Mouse (Mus musculus): ENCODE measurements around the gene Sf1. TPM values are rescaled to one million over a fixed set of nuclear protein-coding genes. Genes with fewer than 3 reads are reported as not detected.
A peak's percentile ranks its signal among the peaks of the same experiment; 100 is the strongest.

Gene Sf1
- total RNA-seq (2014; fragmentation: Nextera tagmentation) (286 and 398 TPM in 2 replicates), total RNA-seq (2017) (253 and 302 TPM in 2 replicates)

- ATAC-seq (replicated peaks; ENCODE audit: low FRiP score, low TSS enrichment, poor library complexity, severe bottlenecking), result peak; percentile 95
Observed at GRCm38 (mm10) chr19:6363411-6364240, at the start of gene Sf1. Sf1 (plus strand) TSS chr19:6363690.

GRCm38 (mm10) chr19:6313796-6314195, 49.7 kb upstream of the Sf1 start:
- no peak for ATAC-seq (replicated peaks; ENCODE audit: low FRiP score, low TSS enrichment, poor library complexity, severe bottlenecking)

GRCm38 (mm10) chr19:6314513-6314912, 49.0 kb upstream of the Sf1 start:
- no peak for ATAC-seq (replicated peaks; ENCODE audit: low FRiP score, low TSS enrichment, poor library complexity, severe bottlenecking)

- ATAC-seq (replicated peaks; ENCODE audit: low FRiP score, low TSS enrichment, poor library complexity, severe bottlenecking), result no peak
Observed at GRCm38 (mm10) chr19:6315573-6315972, 47.9 kb upstream of the Sf1 start.

GRCm38 (mm10) chr19:6318145-6318544, 45.3 kb upstream of the Sf1 start:
- ATAC-seq (replicated peaks; ENCODE audit: low FRiP score, low TSS enrichment, poor library complexity, severe bottlenecking), result no peak

- ATAC-seq (replicated peaks; ENCODE audit: low FRiP score, low TSS enrichment, poor library complexity, severe bottlenecking), result no peak
Observed at GRCm38 (mm10) chr19:6321358-6321757, 42.1 kb upstream of the Sf1 start.

GRCm38 (mm10) chr19:6321786-6322621, 41.5 kb upstream of the Sf1 start:
- ATAC-seq (replicated peaks; ENCODE audit: low FRiP score, low TSS enrichment, poor library complexity, severe bottlenecking), result no peak

- ATAC-seq (replicated peaks; ENCODE audit: low FRiP score, low TSS enrichment, poor library complexity, severe bottlenecking), result no peak
Observed at GRCm38 (mm10) chr19:6324751-6325150, 38.7 kb upstream of the Sf1 start.

- no peak for ATAC-seq (replicated peaks; ENCODE audit: low FRiP score, low TSS enrichment, poor library complexity, severe bottlenecking)
Observed at GRCm38 (mm10) chr19:6331178-6331577, 32.3 kb upstream of the Sf1 start.

- ATAC-seq (replicated peaks; ENCODE audit: low FRiP score, low TSS enrichment, poor library complexity, severe bottlenecking), result 0 out of 2 replicates have a peak, but pooled peaks have one; percentile 23
Observed at GRCm38 (mm10) chr19:6331719-6332516, 31.6 kb upstream of the Sf1 start.

GRCm38 (mm10) chr19:6333761-6334595, 29.5 kb upstream of the Sf1 start:
- no peak; the same call in 1 of the 2 replicates for ATAC-seq (replicated peaks; ENCODE audit: low FRiP score, low TSS enrichment, poor library complexity, severe bottlenecking)

- ATAC-seq (replicated peaks; ENCODE audit: low FRiP score, low TSS enrichment, poor library complexity, severe bottlenecking), result peak; percentile 87
Observed at GRCm38 (mm10) chr19:6334673-6335457, 28.6 kb upstream of the Sf1 start, which contains the start of gene Men1. Men1 (plus strand) TSS chr19:6334979.

GRCm38 (mm10) chr19:6335458-6335827, 28.0 kb upstream of the Sf1 start:
- no peak for ATAC-seq (replicated peaks; ENCODE audit: low FRiP score, low TSS enrichment, poor library complexity, severe bottlenecking)

- ATAC-seq (replicated peaks; ENCODE audit: low FRiP score, low TSS enrichment, poor library complexity, severe bottlenecking), result no peak
Observed at GRCm38 (mm10) chr19:6336920-6337319, 26.6 kb upstream of the Sf1 start.

- ATAC-seq (replicated peaks; ENCODE audit: low FRiP score, low TSS enrichment, poor library complexity, severe bottlenecking), result no peak
Observed at GRCm38 (mm10) chr19:6338171-6338570, 25.3 kb upstream of the Sf1 start.

GRCm38 (mm10) chr19:6338716-6339115, 24.8 kb upstream of the Sf1 start:
- ATAC-seq (replicated peaks; ENCODE audit: low FRiP score, low TSS enrichment, poor library complexity, severe bottlenecking), result no peak

GRCm38 (mm10) chr19:6339191-6339590, 24.3 kb upstream of the Sf1 start:
- no peak for ATAC-seq (replicated peaks; ENCODE audit: low FRiP score, low TSS enrichment, poor library complexity, severe bottlenecking)

- peak; percentile 49 for ATAC-seq (replicated peaks; ENCODE audit: low FRiP score, low TSS enrichment, poor library complexity, severe bottlenecking)
Observed at GRCm38 (mm10) chr19:6339890-6340504, 23.5 kb upstream of the Sf1 start.
